Mouse (Mus musculus): ENCODE data around the gene Perp. TPM values are rescaled to one million over a fixed set of nuclear protein-coding genes. Genes with fewer than 3 reads are reported as not detected.

Perp gene
- total RNA-seq, 2 experiments from 2014 or later, result 4.4 to 5.3 TPM

Other genes starting within 250 kb of the Perp start
- gene Arfgef3, start 101.1 kb upstream of the Perp start, total RNA-seq (2021), result 100 to 1,000 TPM; 104 to 105 TPM
- not detected for gene Gm4922, start 58.2 kb upstream of the Perp start, total RNA-seq (2021)
- 1 to 10 TPM; 5.1 to 5.3 TPM for gene Tnfaip3, start 170.6 kb downstream of the Perp start, total RNA-seq (2021)

Data from left cerebral cortex, postnatal 25 days (tissue).